9 mouse cellular contexts compared by ENCODE assay signal in the genomic region with DNA sequence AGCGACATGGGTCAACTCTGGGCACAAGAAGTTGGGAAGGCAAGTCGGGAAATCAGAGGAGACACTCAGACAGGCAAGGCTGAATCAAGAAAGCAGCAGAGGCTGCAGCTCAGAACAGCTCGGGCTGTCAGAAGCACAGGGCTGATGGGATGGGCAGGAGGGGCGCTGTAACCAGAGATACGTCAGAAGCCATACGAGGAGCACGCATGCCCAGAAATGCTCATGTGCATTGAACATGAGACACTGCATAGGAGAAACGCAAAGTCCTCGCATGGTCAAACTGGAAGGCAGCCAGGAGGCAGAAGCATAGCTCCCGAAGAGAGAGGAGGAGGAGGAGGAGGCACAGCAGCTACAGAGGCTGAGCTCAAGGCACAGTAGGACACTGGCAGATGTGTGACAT. TPM values are rescaled to one million over a fixed set of nuclear protein-coding genes. Genes with fewer than 3 reads are reported as not detected.
DNase-seq lines count a peak whose midpoint lies in the region; ATAC-seq and TF ChIP-seq lines count a peak whose summit lies in the region.
"Had no signal": no experiment of that assay in that cellular context is flagged by ENCODE, and none has a peak within 500 bp of the region (broad histone marks: within the 10 kb centered on the region; RNA-seq: fewer than 3 reads in every experiment).

No protein-coding gene starts in this region.

- intact Hi-C loops in left cerebral cortex, postnatal 10 days (cut with DNase I): no loop called here

- H3K9ac ChIP-seq in lung, postnatal 0 days (replicated peaks; ENCODE audit: low read depth): no peak overlapping the region
- H3K9ac ChIP-seq: neural tube, embryonic 12.5 days had no signal

- WGBS in lung, postnatal 0 days: 38% methylated on average over 10 of the region's 10 CpGs

- H3K27ac ChIP-seq in lung, postnatal 0 days (ENCODE audit: low read length): no peak overlapping the region
- H3K27ac ChIP-seq: neural tube, embryonic 12.5 days had no signal

- DNase-seq in embryo, embryonic 11 days: peak; percentile 26
- DNase-seq in embryo, embryonic 10 days (ENCODE audit: low spot score): no peak
- DNase-seq in lung, postnatal 0 days (ENCODE audit: low spot score): peak; percentile 32
- no peak for DNase-seq in lung, postnatal 10 days
- peak; percentile 70 to 76 for DNase-seq in left cerebral cortex, postnatal 10 days (ENCODE audit: extremely low spot score in 1 of 2, low spot score in 2 of 2)
- DNase-seq in right cerebral cortex, postnatal 4 days: peak; percentile 70
- DNase-seq in thymus, adult 18-20 months: no peak
- no peak for DNase-seq in ovary, adult 18-20 months (ENCODE audit: low spot score)

- H3K27me3 ChIP-seq in lung, postnatal 0 days (replicated peaks; ENCODE audit: insufficient read depth, low read length): no peaks in the 10 kb centered on the region
- H3K27me3 ChIP-seq: neural tube, embryonic 12.5 days had no signal

- no peak overlapping the region for H3K4me2 ChIP-seq in lung, postnatal 0 days (replicated peaks; ENCODE audit: low read depth, low read length)
- H3K4me2 ChIP-seq: neural tube, embryonic 12.5 days had no signal

- no peaks in the 10 kb centered on the region for H3K36me3 ChIP-seq in lung, postnatal 0 days (ENCODE audit: insufficient read depth, low read length)

- no peak for ATAC-seq in lung, postnatal 0 days

- TF ChIP-seq CTCF in lung, postnatal 0 days (IDR thresholded peaks at IDR 0.05): no peak

- TF ChIP-seq EP300 in lung, postnatal 0 days (IDR thresholded peaks at IDR 0.05): no peak

- H3K4me3 ChIP-seq in lung, postnatal 0 days (ENCODE audit: low read depth, low read length): no peak overlapping the region
- H3K4me3 ChIP-seq: neural tube, embryonic 12.5 days had no signal

- H3K9me3 ChIP-seq in lung, postnatal 0 days (ENCODE audit: low read length): no peaks in the 10 kb centered on the region
- H3K9me3 ChIP-seq: neural tube, embryonic 12.5 days had no signal

- H3K4me1 ChIP-seq in lung, postnatal 0 days (ENCODE audit: insufficient read depth, low read depth, low read length): no peaks in the 10 kb centered on the region

RNA-seq across cellular contexts. Expression of a gene that starts 38.9 kb away (rescaled TPM):
- polyA plus RNA-seq in lung, postnatal 0 days (2015; fragmentation: Nextera tagmentation; extraction: Ambion mirVana): 56.4 and 57.1 TPM in 2 replicates
- 10 to 100 TPM; 74.5 to 77.7 TPM for total RNA-seq in left cerebral cortex, postnatal 10 days (2021)

Comparison
In these comparisons a context has a peak if more than half of its experiments do, and no peak if none do; other contexts are left out.
1. DNase-seq: peak in embryo, embryonic 11 days (single experiment), lung, postnatal 0 days (single experiment), left cerebral cortex, postnatal 10 days (2 of 2) and right cerebral cortex, postnatal 4 days (single experiment); none in embryo, embryonic 10 days (single experiment), lung, postnatal 10 days (single experiment), thymus, adult 18-20 months (0 of 2) and ovary, adult 18-20 months (single experiment).